Mouse (Mus musculus) heart, embryonic 13.5 days (tissue): ENCODE measurements at regions not wholly inside any gene's neighbourhood (a gene's known extent, or its start where the extent isn't known, plus 50 kb on each side); places are given as distances from the start of the nearest gene placed in this dataset.
"Not testable (repeated sequence)": the region's sequence is repeated elsewhere in the genome, so short reads cannot be mapped to it uniquely, and the experiment has no call there.

ENCODE experiments used
- ATAC-seq: fragments of 200-750 bp; cut with Nextera tagmentation; 2 replicates; pipeline ENCODE4 v1.8.0; 2017; ENCODE audit warnings: moderate TSS enrichment; ENCODE audit not compliant: insufficient number of reproducible peaks, low FRiP score, low TSS enrichment; ENCODE audit errors: extremely low read depth
- H3K27ac ChIP-seq: fragments of 300-500 bp; sonication (generic); replicated peaks from 2 replicates; pipeline ENCODE4 v1.5.1; 2015; ENCODE audit warnings: moderate library complexity, mild to moderate bottlenecking, inconsistent platforms
- H3K27me3 ChIP-seq: fragments of 300-500 bp; sonication (generic); replicated peaks from 2 replicates; pipeline ENCODE4 v1.6.1; 2015; ENCODE audit warnings: mild to moderate bottlenecking, inconsistent platforms
- H3K36me3 ChIP-seq: fragments of 300-500 bp; sonication (generic); 2 replicates; pipeline ENCODE4 v1.6.1; 2015; ENCODE audit warnings: mild to moderate bottlenecking, inconsistent platforms
- H3K4me1 ChIP-seq: fragments of 300-500 bp; sonication (generic); 2 replicates; pipeline ENCODE4 v1.6.1; 2015; ENCODE audit warnings: inconsistent platforms
- H3K4me2 ChIP-seq: fragments of 300-500 bp; sonication (generic); 2 replicates; pipeline ENCODE4 v1.6.1; 2015; ENCODE audit warnings: inconsistent platforms, mild to moderate bottlenecking, moderate library complexity
- H3K4me3 ChIP-seq: fragments of 300-500 bp; sonication (generic); 2 replicates; pipeline ENCODE4 v1.5.1; 2015; ENCODE audit warnings: moderate library complexity, mild to moderate bottlenecking, inconsistent platforms
- H3K9ac ChIP-seq: fragments of 300-500 bp; sonication (generic); 2 replicates; pipeline ENCODE4 v1.6.1; 2015; ENCODE audit warnings: inconsistent platforms, mild to moderate bottlenecking, moderate library complexity
- H3K9me3 ChIP-seq: fragments of 300-500 bp; sonication (generic); 2 replicates; pipeline ENCODE4 v1.6.1; 2016; ENCODE audit warnings: inconsistent platforms
- WGBS: fragments of 180-500 bp; shearing (Covaris S2); methylation state at CpG from one replicate; pipeline ENCODE4 v1.1.7; 2015; ENCODE audit warnings: mixed read lengths; 5-methylcytosine and 5-hydroxymethylcytosine counted together

- Histone ChIP-seq H3K9me3 (no peaks in the 10 kb centered on the region), H3K27ac (peak overlapping the region; percentile 70), H3K4me3 (0 out of 2 replicates have a peak overlapping the region, but pooled peaks have one; percentile 8), H3K4me1 (peaks cover 49% of the 10 kb centered on the region), H3K9ac (no peak overlapping the region), H3K4me2 (peak overlapping the region; percentile 54), H3K27me3 (no peaks in the 10 kb centered on the region), H3K36me3 (no peaks in the 10 kb centered on the region)
- WGBS: 41% methylated on average over 15 of the region's 15 CpGs
- ATAC-seq: 0 out of 2 replicates have a peak, but pooled peaks have one; percentile 73
Observed at GRCm38 (mm10) chr12:28997474-28998192, 246.0 kb downstream of the Eipr1 start.

GRCm38 (mm10) chr12:28999963-29000451 is 248.4 kb downstream of the Eipr1 start:
- peak overlapping the region; percentile 65 for H3K27ac ChIP-seq
- WGBS: 14% methylated on average over 6 of the region's 6 CpGs

GRCm38 (mm10) chr12:29004504-29004903 is 252.9 kb downstream of the Eipr1 start:
- Histone ChIP-seq H3K4me2 (no peak overlapping the region), H3K4me1 (peaks cover 21% of the 10 kb centered on the region), H3K36me3 (no peaks in the 10 kb centered on the region), H3K9me3 (no peaks in the 10 kb centered on the region), H3K27me3 (no peaks in the 10 kb centered on the region), H3K27ac (no peak overlapping the region), H3K9ac (no peak overlapping the region), H3K4me3 (no peak overlapping the region)
- ATAC-seq: no peak
- WGBS: 61% methylated on average over 13 of the region's 13 CpGs

More at GRCm38 (mm10) chr12:28999963-29000451, 248.4 kb downstream of the Eipr1 start:
- Histone ChIP-seq H3K36me3 (no peaks in the 10 kb centered on the region), H3K4me1 (peaks cover 46% of the 10 kb centered on the region), H3K4me3 (no peak overlapping the region), H3K9ac (peak overlapping the region; percentile 10; the same call in 1 of the 2 replicates), H3K4me2 (0 out of 2 replicates have a peak overlapping the region, but pooled peaks have one; percentile 4), H3K9me3 (no peaks in the 10 kb centered on the region), H3K27me3 (no peaks in the 10 kb centered on the region)
- ATAC-seq: no peak

GRCm38 (mm10) chr12:29014601-29015000 is 263.0 kb downstream of the Eipr1 start:
- H3K9me3 ChIP-seq: no peaks in the 10 kb centered on the region
- H3K4me2 ChIP-seq: no peak overlapping the region
- H3K9ac ChIP-seq: no peak overlapping the region
- H3K4me3 ChIP-seq: no peak overlapping the region
- no peaks in the 10 kb centered on the region for H3K27me3 ChIP-seq
- no peaks in the 10 kb centered on the region for H3K36me3 ChIP-seq
- ATAC-seq: no peak
- no peak overlapping the region for H3K27ac ChIP-seq
- peaks cover 7% of the 10 kb centered on the region for H3K4me1 ChIP-seq
- whole genome bisulfite sequencing: 81% methylated on average over 9 of the region's 9 CpGs

- no peak overlapping the region for H3K4me2 ChIP-seq
- no peak overlapping the region for H3K27ac ChIP-seq
- peaks cover 7% of the 10 kb centered on the region for H3K4me1 ChIP-seq
- no peaks in the 10 kb centered on the region for H3K36me3 ChIP-seq
- no peak overlapping the region for H3K9ac ChIP-seq
- no peaks in the 10 kb centered on the region for H3K27me3 ChIP-seq
- ATAC-seq: no peak
- 49% methylated on average over 10 of the region's 10 CpGs for WGBS
- no peak overlapping the region for H3K4me3 ChIP-seq
- H3K9me3 ChIP-seq: no peaks in the 10 kb centered on the region
Observed at GRCm38 (mm10) chr12:29015200-29015862, 263.7 kb downstream of the Eipr1 start.

- H3K36me3 ChIP-seq: no peaks in the 10 kb centered on the region
- H3K4me3 ChIP-seq: no peak overlapping the region
- H3K27ac ChIP-seq: no peak overlapping the region
- H3K4me2 ChIP-seq: no peak overlapping the region
- ATAC-seq: no peak
- no peak overlapping the region for H3K9ac ChIP-seq
- no peaks in the 10 kb centered on the region for H3K9me3 ChIP-seq
- H3K4me1 ChIP-seq: no peaks in the 10 kb centered on the region
- WGBS: 51% methylated on average over 5 of the region's 5 CpGs
- H3K27me3 ChIP-seq: no peaks in the 10 kb centered on the region
Observed at GRCm38 (mm10) chr12:29021152-29021551, 269.5 kb downstream of the Eipr1 start.

GRCm38 (mm10) chr12:29028171-29028570 is 276.6 kb downstream of the Eipr1 start:
- H3K9ac ChIP-seq: no peak overlapping the region
- H3K27ac ChIP-seq: no peak overlapping the region
- H3K4me1 ChIP-seq: no peaks in the 10 kb centered on the region
- no peak overlapping the region for H3K4me2 ChIP-seq
- no peak for ATAC-seq
- H3K36me3 ChIP-seq: no peaks in the 10 kb centered on the region
- 72% methylated on average over 3 of the region's 3 CpGs for WGBS
- no peak overlapping the region for H3K4me3 ChIP-seq
- no peaks in the 10 kb centered on the region for H3K27me3 ChIP-seq
- H3K9me3 ChIP-seq: no peaks in the 10 kb centered on the region

- H3K9me3 ChIP-seq: no peaks in the 10 kb centered on the region
- H3K4me3 ChIP-seq: no peak overlapping the region
- no peak for ATAC-seq
- WGBS: 63% methylated on average over 7 of the region's 7 CpGs
- H3K36me3 ChIP-seq: no peaks in the 10 kb centered on the region
- H3K27me3 ChIP-seq: no peaks in the 10 kb centered on the region
- no peaks in the 10 kb centered on the region for H3K4me1 ChIP-seq
- no peak overlapping the region for H3K4me2 ChIP-seq
- no peak overlapping the region for H3K27ac ChIP-seq
- no peak overlapping the region for H3K9ac ChIP-seq
Observed at GRCm38 (mm10) chr12:29029461-29029860, 277.9 kb downstream of the Eipr1 start.

- no peaks in the 10 kb centered on the region for H3K9me3 ChIP-seq
- H3K4me3 ChIP-seq: no peak overlapping the region
- no peaks in the 10 kb centered on the region for H3K27me3 ChIP-seq
- no peak overlapping the region for H3K27ac ChIP-seq
- no peak overlapping the region for H3K9ac ChIP-seq
- H3K4me2 ChIP-seq: no peak overlapping the region
- WGBS: 76% methylated on average over 8 of the region's 8 CpGs
- peaks cover 25% of the 10 kb centered on the region for H3K4me1 ChIP-seq
- ATAC-seq: no peak
- no peaks in the 10 kb centered on the region for H3K36me3 ChIP-seq
Observed at GRCm38 (mm10) chr12:29046009-29046408, 294.4 kb downstream of the Eipr1 start.

GRCm38 (mm10) chr12:29048596-29048995 is 297.0 kb downstream of the Eipr1 start:
- 59% methylated on average over 4 of the region's 4 CpGs for WGBS
- not testable (repeated sequence) for H3K27ac ChIP-seq, H3K36me3 ChIP-seq, H3K9me3 ChIP-seq, H3K4me2 ChIP-seq, H3K4me3 ChIP-seq, H3K9ac ChIP-seq, ATAC-seq, H3K27me3 ChIP-seq
- peaks cover 26% of the 10 kb centered on the region for H3K4me1 ChIP-seq

GRCm38 (mm10) chr12:29049105-29049511 is 297.5 kb downstream of the Eipr1 start:
- no peaks in the 10 kb centered on the region for H3K36me3 ChIP-seq
- 3% methylated on average over 8 of the region's 8 CpGs for WGBS
- H3K27ac ChIP-seq: peak overlapping the region; percentile 63
- H3K9ac ChIP-seq: peak overlapping the region; percentile 20; the same call in 1 of the 2 replicates
- H3K27me3 ChIP-seq: no peaks in the 10 kb centered on the region
- peaks cover 26% of the 10 kb centered on the region for H3K4me1 ChIP-seq
- peak overlapping the region; percentile 18; the same call in 1 of the 2 replicates for H3K4me2 ChIP-seq
- H3K9me3 ChIP-seq: no peaks in the 10 kb centered on the region
- no peak; the same call in 1 of the 2 replicates for ATAC-seq
- no peak overlapping the region for H3K4me3 ChIP-seq
